Mouse (Mus musculus) ES-E14 (cell line): ENCODE measurements around the gene Acvr1b.

Source experiments
- CHD2 ChIP-seq: IDR thresholded peaks from 2 replicates; pipeline ENCODE4 v1.6.1; 2014; ENCODE audit warnings: mild to moderate bottlenecking, low read depth, low read length, inconsistent platforms
- MAFK ChIP-seq: IDR thresholded peaks from 2 replicates; pipeline ENCODE4 v1.6.1; 2014; ENCODE audit warnings: mild to moderate bottlenecking, low read depth, low read length, inconsistent platforms; ENCODE audit not compliant: insufficient read depth
- ZC3H11A ChIP-seq: IDR thresholded peaks from 2 replicates; pipeline ENCODE4 v1.6.1; 2012; ENCODE audit warnings: low read depth, mild to moderate bottlenecking, inconsistent platforms, low read length, borderline replicate concordance
- ZNF384 ChIP-seq: IDR thresholded peaks from 2 replicates; pipeline ENCODE4 v1.6.1; 2012; ENCODE audit warnings: low read depth, low read length, inconsistent platforms

- TF ChIP-seq CHD2 (no peak), ZC3H11A (no peak), ZNF384 (no peak), MAFK (no peak)
Measured at GRCm38 (mm10) chr15:101192651-101193050, 18.8 kb downstream of the Acvr1b start.
